Mouse (Mus musculus) kidney, postnatal 14 days (tissue): ENCODE results near the gene Sbf1.

Experiments used
- DNase-seq: peaks from one replicate; pipeline ENCODE4 v3.0.0; 2022; ENCODE audit warnings: mixed read lengths

Gene Sbf1

DNA sequence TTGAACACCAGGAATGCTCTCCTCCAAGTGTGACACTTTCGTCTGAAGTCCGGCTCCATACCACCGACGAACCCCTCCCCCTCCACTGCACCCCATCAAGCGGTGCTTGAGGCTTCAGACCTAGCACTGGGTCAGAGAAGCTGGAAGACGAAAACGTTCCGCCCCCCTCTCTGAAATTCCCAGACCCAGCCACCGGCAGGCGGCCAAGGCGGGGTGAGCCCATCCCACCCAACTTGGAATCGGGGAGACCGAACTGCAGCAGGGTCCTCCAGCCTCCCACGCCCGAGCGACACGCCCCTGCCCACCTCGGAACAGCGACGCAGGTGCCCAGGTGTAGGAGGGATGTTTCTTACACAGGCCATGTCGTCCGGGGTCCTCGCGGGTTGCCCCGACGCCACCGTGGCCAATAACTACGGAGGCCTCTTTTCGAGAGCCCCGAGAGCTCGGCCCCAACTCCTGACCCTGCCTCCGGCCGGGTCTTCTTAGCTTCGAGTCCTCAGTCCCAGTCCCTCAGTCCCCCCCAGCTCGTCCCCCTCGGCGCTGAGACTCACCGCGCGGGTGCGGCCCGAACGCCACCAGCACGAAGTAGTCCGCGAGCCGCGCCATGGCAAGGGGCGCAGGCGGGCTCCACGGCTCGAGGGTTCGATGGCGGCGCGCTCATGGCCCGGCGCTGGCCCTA, 461 bp downstream of the Sbf1 start:
- DNase-seq = peak; percentile 39

- no peak for DNase-seq
Observed at GRCm38 (mm10) chr15:89314107-89314506, 1.0 kb downstream of the Sbf1 start.

- DNase-seq = no peak
Observed at GRCm38 (mm10) chr15:89313359-89313758, 1.8 kb downstream of the Sbf1 start.

DNA sequence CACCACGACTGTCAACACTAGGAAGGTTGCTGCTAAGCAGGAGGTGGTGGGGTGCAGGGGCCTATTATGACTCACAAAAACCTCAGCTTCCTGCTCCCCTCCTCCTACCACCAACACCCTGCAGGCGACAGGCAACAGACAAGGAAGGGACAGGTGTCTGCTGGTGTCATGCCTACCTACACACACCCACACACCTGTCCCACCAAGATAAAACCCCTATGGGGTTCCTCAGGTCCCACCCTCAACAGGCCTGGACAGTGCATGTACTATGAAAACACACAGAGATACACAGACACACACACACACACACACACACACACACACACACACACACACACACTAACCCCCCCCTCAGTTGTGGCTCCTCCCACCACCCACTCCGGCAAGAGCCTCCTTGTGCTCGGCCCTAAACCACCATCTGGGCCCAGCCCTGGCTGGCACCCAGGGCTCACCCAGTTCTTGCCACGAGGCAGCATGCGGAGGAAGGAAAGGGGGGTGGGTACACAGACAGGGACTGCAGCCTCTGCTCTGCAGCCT, 5.1 kb downstream of the Sbf1 start:
- no peak for DNase-seq

GRCm38 (mm10) chr15:89308406-89309139, 6.5 kb downstream of the Sbf1 start:
- no peak for DNase-seq

DNA sequence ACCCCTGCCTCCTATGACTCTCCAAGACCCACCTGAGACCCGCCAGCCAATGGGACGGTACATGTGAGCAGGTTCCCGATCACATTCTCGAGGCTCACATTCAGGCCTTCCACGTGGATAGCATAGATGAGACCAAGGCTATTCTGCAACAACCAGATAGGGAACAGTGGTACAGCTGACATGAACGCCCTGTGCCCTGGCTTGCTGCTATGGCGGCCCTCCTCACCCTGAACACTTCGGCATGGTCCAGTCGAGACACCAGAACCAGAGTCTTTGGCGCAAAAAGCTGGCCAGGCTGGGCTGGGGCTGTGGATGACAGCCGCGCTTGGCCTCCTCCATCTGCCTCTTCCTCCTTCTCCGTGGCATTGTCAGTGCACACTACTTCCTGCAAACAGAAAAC, 7.7 kb downstream of the Sbf1 start:
- DNase-seq = no peak

- DNase-seq = no peak
Observed at GRCm38 (mm10) chr15:89305966-89306365, 9.1 kb downstream of the Sbf1 start.

GRCm38 (mm10) chr15:89300600-89300999, 14.5 kb downstream of the Sbf1 start:
- DNase-seq = peak; percentile 57

DNA sequence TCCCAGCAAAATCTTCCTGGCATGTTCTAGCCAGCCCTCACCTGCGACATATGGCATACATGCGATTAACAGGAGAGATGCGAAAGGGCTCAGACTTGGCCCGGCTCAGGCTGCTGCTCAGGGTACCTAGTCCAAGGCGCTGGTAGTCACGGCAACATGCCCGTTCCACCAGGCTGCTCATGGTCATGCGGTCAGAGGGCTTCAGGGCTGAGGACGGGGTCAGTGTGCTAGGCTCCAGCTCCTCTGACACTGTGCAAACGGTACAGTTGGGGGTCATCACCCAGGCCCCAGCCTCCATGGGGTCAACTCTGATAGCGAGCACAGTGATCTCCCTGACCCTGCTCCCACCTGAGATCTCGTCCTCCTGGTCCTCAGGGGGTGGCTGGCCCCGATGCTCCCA, 14.9 kb downstream of the Sbf1 start:
- peak; percentile 60 for DNase-seq

- DNase-seq = no peak
Observed at GRCm38 (mm10) chr15:89297695-89298094, 17.4 kb downstream of the Sbf1 start.

GRCm38 (mm10) chr15:89296465-89296864, 18.6 kb downstream of the Sbf1 start:
- DNase-seq = peak; percentile 43

- no peak for DNase-seq
Observed at GRCm38 (mm10) chr15:89295580-89296165, 19.4 kb downstream of the Sbf1 start.

- DNase-seq = no peak
Observed at GRCm38 (mm10) chr15:89293778-89294177, 21.3 kb downstream of the Sbf1 start.

DNA sequence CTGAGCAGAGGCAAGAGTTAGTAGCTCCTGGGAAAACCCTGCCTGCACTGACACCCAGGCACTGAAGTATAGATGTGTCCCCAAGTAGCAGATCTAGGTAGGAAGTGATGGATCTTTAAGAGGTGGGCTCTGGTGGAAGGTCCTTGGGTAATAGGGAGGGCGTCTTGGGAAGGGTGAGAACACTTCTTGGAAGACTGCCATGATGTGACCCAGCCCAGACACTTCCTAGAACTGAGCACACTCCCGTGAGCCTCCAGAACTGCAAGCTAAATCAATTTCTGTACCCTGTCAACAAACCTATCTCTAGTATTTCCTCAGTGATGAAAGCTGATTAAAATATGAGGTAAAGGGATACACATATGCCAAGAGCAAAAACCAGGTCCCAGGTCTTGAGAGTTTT, 22.3 kb downstream of the Sbf1 start:
- no peak for DNase-seq

DNA sequence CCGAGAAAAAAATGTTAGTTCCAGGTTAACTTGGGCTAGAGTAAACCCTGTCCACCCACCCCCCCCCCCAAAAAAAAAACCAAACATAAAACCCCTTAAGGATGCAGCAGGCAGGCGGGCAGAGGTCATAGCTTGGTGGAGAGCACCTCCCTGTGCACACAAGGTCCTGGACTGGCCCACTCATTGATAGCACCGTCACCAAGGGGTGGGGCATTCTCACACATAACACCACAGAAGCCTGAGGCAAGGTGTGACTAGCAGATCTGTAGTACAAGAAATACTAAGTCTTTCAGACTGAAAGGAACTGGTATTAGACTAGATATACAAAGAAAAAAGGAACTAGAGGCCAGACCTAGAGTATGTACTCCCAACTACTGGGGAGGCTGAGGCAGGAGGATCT, 23.6 kb downstream of the Sbf1 start:
- no peak for DNase-seq

- no peak for DNase-seq
Observed at GRCm38 (mm10) chr15:89289455-89289854, 25.7 kb downstream of the Sbf1 start.

DNA sequence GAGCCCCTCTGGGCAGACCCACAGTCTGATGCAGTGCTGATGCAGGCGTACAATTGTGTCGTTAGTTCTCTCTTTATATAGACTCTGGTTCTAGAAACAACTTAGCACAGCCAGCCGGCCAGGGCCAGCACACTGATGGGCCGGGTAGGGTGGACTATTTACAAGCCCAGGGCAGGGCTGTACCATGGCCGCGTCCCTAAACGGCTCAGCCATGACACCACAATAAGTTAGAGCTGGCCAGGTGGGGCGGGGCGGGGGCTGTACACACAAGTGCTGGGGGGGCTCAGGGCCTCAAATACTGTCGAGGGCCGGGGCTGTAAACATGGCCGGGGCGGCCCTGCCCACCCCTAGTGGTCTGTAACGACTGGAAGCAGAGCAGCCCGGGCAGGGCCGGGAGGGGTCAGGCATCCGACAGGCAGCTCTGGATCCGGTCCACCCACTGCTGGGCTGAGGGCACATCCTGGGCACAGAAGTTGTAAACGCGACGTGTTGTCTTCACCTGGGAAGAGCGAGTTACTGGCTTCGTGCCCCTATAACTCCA, 26.8 kb downstream of the Sbf1 start:
- DNase-seq = no peak

- DNase-seq = no peak
Observed at GRCm38 (mm10) chr15:89286582-89286981, 28.5 kb downstream of the Sbf1 start.

DNA sequence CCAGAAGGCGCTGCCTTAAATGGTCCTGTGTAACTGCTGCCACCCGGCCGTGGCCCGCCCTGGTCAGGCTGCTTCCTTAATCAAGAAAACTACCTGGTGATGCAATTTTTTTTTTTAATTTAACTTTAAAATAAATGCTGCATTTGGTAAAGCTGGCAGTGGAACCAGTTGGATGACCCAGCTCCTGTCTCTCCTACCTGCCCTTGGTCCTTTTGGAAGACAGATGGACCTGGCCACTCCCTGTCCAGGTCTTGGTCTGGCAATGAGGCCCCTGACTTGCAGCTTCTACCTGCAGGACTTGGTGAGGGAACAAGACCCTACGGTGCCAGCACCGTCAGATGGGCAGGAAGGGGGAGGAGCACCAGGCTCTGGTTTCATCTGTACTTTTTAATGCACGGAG, 29.0 kb downstream of the Sbf1 start:
- DNase-seq = no peak

DNA sequence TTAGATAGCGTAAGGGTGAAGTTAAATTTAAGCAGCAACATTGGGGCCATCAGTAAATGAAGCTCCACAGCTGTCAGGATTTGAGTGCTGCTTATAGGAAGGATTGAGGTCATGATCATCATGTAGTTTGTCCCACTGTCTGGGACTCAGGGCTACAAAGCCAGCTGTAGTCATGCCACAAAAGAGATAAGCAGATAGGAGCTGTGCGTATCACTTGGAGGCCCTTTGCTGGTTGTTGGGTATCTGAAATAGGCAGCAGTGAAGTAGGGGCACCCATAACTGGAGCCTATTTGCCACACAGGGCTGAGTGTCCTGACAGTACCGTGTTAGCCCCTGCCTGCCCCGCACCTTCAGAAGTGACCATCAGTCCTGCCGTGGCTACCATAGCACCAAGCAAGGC, 29.6 kb downstream of the Sbf1 start:
- DNase-seq = no peak

DNA sequence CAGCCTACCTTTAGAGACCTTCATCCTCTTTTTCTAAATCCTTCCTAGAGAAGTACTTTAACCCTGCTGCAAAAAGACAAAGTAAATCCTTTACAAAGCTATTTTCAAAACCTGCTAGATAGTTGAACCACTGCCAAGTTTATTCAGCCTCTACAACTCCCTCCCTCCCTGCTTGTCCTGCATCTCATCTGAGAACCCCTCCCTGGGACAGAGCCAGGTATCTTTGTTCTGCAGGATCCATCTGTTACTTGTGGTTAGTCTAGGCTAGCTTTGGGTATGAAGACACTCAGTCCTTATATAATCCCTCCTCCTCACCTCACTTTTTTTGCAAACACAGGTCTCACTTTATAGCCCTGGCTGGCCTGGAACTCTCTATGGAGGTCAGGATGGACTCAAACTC, 30.1 kb downstream of the Sbf1 start:
- DNase-seq = peak; percentile 28

DNA sequence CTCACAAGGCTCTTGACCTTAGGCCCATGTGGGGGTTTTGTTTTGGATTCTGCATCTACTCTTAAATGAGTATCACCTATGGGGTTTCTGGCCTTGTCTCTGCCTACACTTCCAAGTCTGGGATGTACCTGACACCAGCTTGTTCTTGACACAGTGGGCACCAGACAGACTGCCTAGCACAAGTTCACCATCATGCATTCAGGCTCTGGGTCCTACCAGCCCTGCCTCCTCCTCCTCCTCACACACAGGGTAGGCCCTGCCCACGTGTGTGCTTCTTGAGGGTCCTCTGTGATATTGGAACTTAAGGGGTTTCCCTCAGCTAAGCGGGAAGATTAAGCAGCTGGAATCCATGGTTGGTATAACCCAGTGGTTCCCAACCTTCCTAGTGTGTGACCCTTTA, 31.0 kb downstream of the Sbf1 start:
- no peak for DNase-seq

- no peak for DNase-seq
Observed at GRCm38 (mm10) chr15:89282546-89282945, 32.6 kb downstream of the Sbf1 start.

- DNase-seq = no peak
Observed at GRCm38 (mm10) chr15:89277366-89277765, 37.7 kb downstream of the Sbf1 start.
